Mouse (Mus musculus): ENCODE results near the gene Prtn3. TPM values are rescaled to one million over a fixed set of nuclear protein-coding genes. Genes with fewer than 3 reads are reported as not detected.
"Not testable (repeated sequence)": the region's sequence is repeated elsewhere in the genome, so short reads cannot be mapped to it uniquely, and the experiment has no call there.

Prtn3 gene
- total RNA-seq, 1 experiment: 1.3 TPM

- TF ChIP-seq HCFC1 (IDR thresholded peaks at IDR 0.05; ENCODE audit: borderline replicate concordance, insufficient read depth, low read length) (no peak), MAFK (IDR thresholded peaks at IDR 0.05; ENCODE audit: insufficient read depth, low read depth, low read length) (no peak), CHD2 (IDR thresholded peaks at IDR 0.05; ENCODE audit: low read depth, low read length) (no peak), ZNF384 (IDR thresholded peaks at IDR 0.05; ENCODE audit: low read depth, low read length) (no peak), ZC3H11A (IDR thresholded peaks at IDR 0.05; ENCODE audit: borderline replicate concordance, low read depth, low read length) (no peak)
- Histone ChIP-seq H3K4me3 (ENCODE audit: insufficient read depth in 1 of 2, low read depth in 1 of 2, low read length in 2 of 2, poor library complexity in 1 of 2, severe bottlenecking in 1 of 2) (peak overlapping the region in 1 of 2 experiments; percentile 47; a peak in 1 of 4 replicates), H3K4me1 (ENCODE audit: control insufficient read depth in 2 of 2, insufficient read depth in 2 of 2, low read length in 2 of 2, poor library complexity in 1 of 2) (peaks cover 0 to 19% of the 10 kb centered on the region in 2 experiments; a peak in 1 of 4 replicates), H3K27ac (ENCODE audit: insufficient read depth, low read depth, low read length, poor library complexity, severe bottlenecking) (no peak overlapping the region), H3K9me3 (ENCODE audit: control insufficient read depth, insufficient read depth, low read depth, low read length) (no peaks in the 10 kb centered on the region), H3K9ac (ENCODE audit: insufficient read depth, low read depth, low read length, poor library complexity, severe bottlenecking) (0 out of 2 replicates have a peak overlapping the region, but pooled peaks have one; percentile 28), H3K36me3 (ENCODE audit: control insufficient read depth, insufficient read depth, low read length, poor library complexity, severe bottlenecking) (no peaks in the 10 kb centered on the region)
- no peak for DNase-seq (ENCODE audit: low read depth, low spot score)
- in situ Hi-C loops (cut with MboI; ENCODE audit: low sequenced_read_pairs in 2 of 2, unreplicated experiment in 2 of 2): no loop called here
Observed at GRCm38 (mm10) chr10:79881981-79882380, 7.7 kb downstream of the Prtn3 start.

GRCm38 (mm10) chr10:79883297-79884084 lies 9.2 kb downstream of the Prtn3 start:
- TF ChIP-seq HCFC1 (IDR thresholded peaks at IDR 0.05; ENCODE audit: borderline replicate concordance, insufficient read depth, low read length) (0 out of 2 replicates have a peak, but pooled peaks have one; percentile 40), MAFK (IDR thresholded peaks at IDR 0.05; ENCODE audit: insufficient read depth, low read depth, low read length) (no peak), ZC3H11A (IDR thresholded peaks at IDR 0.05; ENCODE audit: borderline replicate concordance, low read depth, low read length) (0 out of 2 replicates have a peak, but pooled peaks have one; percentile 20), CHD2 (IDR thresholded peaks at IDR 0.05; ENCODE audit: low read depth, low read length) (no peak), ZNF384 (IDR thresholded peaks at IDR 0.05; ENCODE audit: low read depth, low read length) (no peak)
- H3K9ac ChIP-seq (ENCODE audit: insufficient read depth, low read depth, low read length, poor library complexity, severe bottlenecking): no peak overlapping the region
- no peak overlapping the region for H3K4me3 ChIP-seq (ENCODE audit: insufficient read depth in 1 of 2, low read depth in 1 of 2, low read length in 2 of 2, poor library complexity in 1 of 2, severe bottlenecking in 1 of 2)
- no peaks in the 10 kb centered on the region for H3K36me3 ChIP-seq (ENCODE audit: control insufficient read depth, insufficient read depth, low read length, poor library complexity, severe bottlenecking)
- no peaks in the 10 kb centered on the region for H3K9me3 ChIP-seq (ENCODE audit: control insufficient read depth, insufficient read depth, low read depth, low read length)
- no peak overlapping the region for H3K27ac ChIP-seq (ENCODE audit: insufficient read depth, low read depth, low read length, poor library complexity, severe bottlenecking)
- H3K4me1 ChIP-seq (ENCODE audit: control insufficient read depth in 2 of 2, insufficient read depth in 2 of 2, low read length in 2 of 2, poor library complexity in 1 of 2): peaks cover 0 to 19% of the 10 kb centered on the region in 2 experiments; a peak in 1 of 4 replicates
- in situ Hi-C loops (cut with MboI; ENCODE audit: low sequenced_read_pairs in 2 of 2, unreplicated experiment in 2 of 2): no loop called here
- peak; percentile 89 for DNase-seq (ENCODE audit: low read depth, low spot score)

GRCm38 (mm10) chr10:79884446-79884845 lies 10.2 kb downstream of the Prtn3 start:
- Histone ChIP-seq H3K9ac (ENCODE audit: insufficient read depth, low read depth, low read length, poor library complexity, severe bottlenecking) (no peak overlapping the region), H3K36me3 (ENCODE audit: control insufficient read depth, insufficient read depth, low read length, poor library complexity, severe bottlenecking) (no peaks in the 10 kb centered on the region), H3K4me1 (ENCODE audit: control insufficient read depth in 2 of 2, insufficient read depth in 2 of 2, low read length in 2 of 2, poor library complexity in 1 of 2) (peaks cover 0 to 19% of the 10 kb centered on the region in 2 experiments; a peak in 1 of 4 replicates), H3K9me3 (ENCODE audit: control insufficient read depth, insufficient read depth, low read depth, low read length) (no peaks in the 10 kb centered on the region), H3K4me3 (ENCODE audit: insufficient read depth in 1 of 2, low read depth in 1 of 2, low read length in 2 of 2, poor library complexity in 1 of 2, severe bottlenecking in 1 of 2) (no peak overlapping the region), H3K27ac (ENCODE audit: insufficient read depth, low read depth, low read length, poor library complexity, severe bottlenecking) (no peak overlapping the region)
- TF ChIP-seq CHD2 (IDR thresholded peaks at IDR 0.05; ENCODE audit: low read depth, low read length) (no peak), MAFK (IDR thresholded peaks at IDR 0.05; ENCODE audit: insufficient read depth, low read depth, low read length) (no peak), ZC3H11A (IDR thresholded peaks at IDR 0.05; ENCODE audit: borderline replicate concordance, low read depth, low read length) (no peak), ZNF384 (IDR thresholded peaks at IDR 0.05; ENCODE audit: low read depth, low read length) (no peak), HCFC1 (IDR thresholded peaks at IDR 0.05; ENCODE audit: borderline replicate concordance, insufficient read depth, low read length) (no peak)
- no peak for DNase-seq (ENCODE audit: low read depth, low spot score)
- in situ Hi-C loops (cut with MboI; ENCODE audit: low sequenced_read_pairs in 2 of 2, unreplicated experiment in 2 of 2): no loop called here

- H3K36me3 ChIP-seq (ENCODE audit: control insufficient read depth, insufficient read depth, low read length, poor library complexity, severe bottlenecking); in situ Hi-C loops (cut with MboI; ENCODE audit: low sequenced_read_pairs in 2 of 2, unreplicated experiment in 2 of 2); H3K4me3 ChIP-seq (ENCODE audit: insufficient read depth in 1 of 2, low read depth in 1 of 2, low read length in 2 of 2, poor library complexity in 1 of 2, severe bottlenecking in 1 of 2): not testable (repeated sequence)
Observed at GRCm38 (mm10) chr10:79884938-79885337, 10.7 kb downstream of the Prtn3 start.

More at GRCm38 (mm10) chr10:79884938-79885337, 10.7 kb downstream of the Prtn3 start:
- not testable (repeated sequence) for H3K9ac ChIP-seq (ENCODE audit: insufficient read depth, low read depth, low read length, poor library complexity, severe bottlenecking); H3K27ac ChIP-seq (ENCODE audit: insufficient read depth, low read depth, low read length, poor library complexity, severe bottlenecking); DNase-seq (ENCODE audit: low read depth, low spot score); H3K9me3 ChIP-seq (ENCODE audit: control insufficient read depth, insufficient read depth, low read depth, low read length)
- peaks cover 0 to 19% of the 10 kb centered on the region in 2 experiments; a peak in 1 of 4 replicates for H3K4me1 ChIP-seq (ENCODE audit: control insufficient read depth in 2 of 2, insufficient read depth in 2 of 2, low read length in 2 of 2, poor library complexity in 1 of 2)

Measured in ES-E14 (cell line).